Mouse (Mus musculus): ENCODE measurements around the gene Midn. TPM values are rescaled to one million over a fixed set of nuclear protein-coding genes. Genes with fewer than 3 reads are reported as not detected.

Midn gene
- polyA plus RNA-seq, 1 experiment from 2014 or later, result 23.2 TPM

GRCm38 (mm10) chr10:80115944-80116335 is 32.1 kb upstream of the Midn start:
- no peaks in the 10 kb centered on the region for H3K27me3 ChIP-seq
- no peak for ATAC-seq (ENCODE audit: low FRiP score, low read depth)
- H3K9me3 ChIP-seq, result no peaks in the 10 kb centered on the region; the same call in 1 of the 2 replicates
- H3K4me3 ChIP-seq, result peak overlapping the region; percentile 96
- H3K4me1 ChIP-seq, result peaks cover 41% of the 10 kb centered on the region
- peaks cover 30% of the 10 kb centered on the region for H3K36me3 ChIP-seq
- H3K27ac ChIP-seq, result peak overlapping the region; percentile 85
- 0% methylated on average over 59 of the region's 63 CpGs for WGBS
- H3K4me2 ChIP-seq (replicated peaks), result peak overlapping the region; percentile 96
- H3K9ac ChIP-seq, result peak overlapping the region; percentile 91

DNA sequence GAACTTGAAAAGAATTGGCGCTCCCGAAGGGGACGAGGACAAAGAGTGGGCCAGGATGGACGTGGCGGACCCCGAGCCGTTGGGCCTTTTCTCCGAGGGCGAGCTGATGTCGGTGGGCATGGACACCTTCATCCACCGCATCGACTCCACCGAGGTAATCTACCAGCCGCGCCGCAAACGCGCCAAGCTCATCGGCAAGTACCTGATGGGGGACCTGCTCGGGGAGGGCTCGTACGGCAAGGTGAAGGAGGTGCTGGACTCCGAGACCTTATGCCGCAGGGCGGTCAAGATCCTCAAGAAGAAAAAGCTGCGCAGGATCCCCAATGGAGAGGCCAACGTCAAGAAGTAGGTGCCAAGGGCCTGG is 31.5 kb upstream of the Midn start:
- H3K36me3 ChIP-seq, result peaks cover 36% of the 10 kb centered on the region
- H3K9ac ChIP-seq, result peak overlapping the region; percentile 91
- H3K4me3 ChIP-seq, result peak overlapping the region; percentile 96
- WGBS, result under 1% methylated on average over 27 of the region's 27 CpGs
- H3K4me2 ChIP-seq (replicated peaks), result peak overlapping the region; percentile 96
- peak overlapping the region; percentile 44; the same call in 1 of the 2 replicates for H3K27ac ChIP-seq
- ATAC-seq (ENCODE audit: low FRiP score, low read depth), result no peak
- no peaks in the 10 kb centered on the region for H3K27me3 ChIP-seq
- H3K9me3 ChIP-seq, result no peaks in the 10 kb centered on the region; the same call in 1 of the 2 replicates
- H3K4me1 ChIP-seq, result peaks cover 41% of the 10 kb centered on the region

DNA sequence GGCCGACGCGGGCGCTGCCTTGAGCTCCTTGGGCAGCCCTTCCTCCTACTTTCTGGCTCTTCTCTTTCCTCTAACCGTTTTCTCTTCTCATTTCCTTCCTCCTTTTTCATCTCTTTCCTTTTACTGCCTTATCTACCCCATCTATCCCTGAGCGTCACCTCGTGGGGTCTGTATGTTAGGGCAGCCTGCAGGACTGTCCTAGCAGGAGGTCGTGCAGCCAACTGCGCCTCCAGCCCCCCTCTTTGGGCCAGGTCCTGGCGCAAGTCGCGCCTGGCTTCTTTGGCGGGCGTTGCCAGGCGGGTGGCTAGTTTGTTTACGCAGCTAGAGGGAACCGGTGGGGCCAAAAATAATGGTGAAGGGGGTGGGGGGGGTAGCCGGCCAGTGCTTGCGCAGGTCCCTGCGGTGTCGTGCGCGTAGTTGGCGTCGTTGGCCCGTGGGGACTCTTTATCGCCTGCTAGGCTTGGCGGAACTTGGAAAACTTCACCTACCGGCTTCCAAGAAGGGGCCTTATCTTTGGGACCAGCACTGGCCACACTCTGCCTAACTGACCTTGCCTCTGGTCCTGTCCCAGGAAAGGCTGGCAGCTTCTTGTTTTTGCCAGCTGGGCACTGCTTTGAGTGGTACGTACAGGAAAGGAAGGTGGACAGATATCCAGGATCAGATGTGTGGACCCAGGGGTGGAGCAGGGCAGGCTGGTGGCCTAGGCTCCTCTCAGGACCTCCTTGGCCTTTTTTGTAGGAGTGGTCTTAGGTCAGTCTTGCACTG is 31.0 kb upstream of the Midn start:
- peaks cover 41% of the 10 kb centered on the region for H3K4me1 ChIP-seq
- H3K9me3 ChIP-seq, result no peaks in the 10 kb centered on the region; the same call in 1 of the 2 replicates
- 5% methylated on average over 30 of the region's 30 CpGs for WGBS
- peaks cover 41% of the 10 kb centered on the region for H3K36me3 ChIP-seq
- no peaks in the 10 kb centered on the region for H3K27me3 ChIP-seq
- peak overlapping the region; percentile 44; the same call in 1 of the 2 replicates for H3K27ac ChIP-seq
- H3K9ac ChIP-seq, result peak overlapping the region; percentile 91
- ATAC-seq (ENCODE audit: low FRiP score, low read depth), result no peak
- peak overlapping the region; percentile 96 for H3K4me3 ChIP-seq
- peak overlapping the region; percentile 96 for H3K4me2 ChIP-seq (replicated peaks)

DNA sequence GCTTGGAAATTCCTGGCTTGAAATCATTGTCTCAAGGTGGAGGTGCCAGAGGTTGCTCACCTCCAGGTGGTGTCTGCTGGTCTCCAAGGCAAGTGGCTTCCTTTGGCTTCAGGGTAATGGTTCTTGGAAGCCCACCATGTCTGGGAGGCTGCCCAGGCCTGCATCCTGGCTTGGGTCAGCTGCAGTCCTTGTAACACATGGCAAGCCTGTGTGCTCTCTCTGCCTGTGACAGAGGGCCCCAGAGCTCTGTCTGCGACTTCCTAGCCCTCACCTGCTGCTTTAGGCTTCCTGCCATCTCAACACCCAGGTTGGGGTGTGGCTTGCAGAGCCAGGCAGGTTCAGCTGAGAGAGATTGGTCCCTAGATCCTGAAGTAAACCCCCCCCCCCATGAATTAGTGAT is 30.3 kb upstream of the Midn start:
- no peak for ATAC-seq (ENCODE audit: low FRiP score, low read depth)
- Histone ChIP-seq H3K9ac (peak overlapping the region; percentile 91), H3K4me2 (replicated peaks) (peak overlapping the region; percentile 96), H3K4me3 (peak overlapping the region; percentile 96), H3K36me3 (peaks cover 46% of the 10 kb centered on the region), H3K4me1 (peaks cover 41% of the 10 kb centered on the region), H3K27me3 (no peaks in the 10 kb centered on the region), H3K27ac (no peak overlapping the region; the same call in 1 of the 2 replicates), H3K9me3 (no peaks in the 10 kb centered on the region; the same call in 1 of the 2 replicates)
- 43% methylated on average over 1 of the region's 1 CpGs for WGBS

DNA sequence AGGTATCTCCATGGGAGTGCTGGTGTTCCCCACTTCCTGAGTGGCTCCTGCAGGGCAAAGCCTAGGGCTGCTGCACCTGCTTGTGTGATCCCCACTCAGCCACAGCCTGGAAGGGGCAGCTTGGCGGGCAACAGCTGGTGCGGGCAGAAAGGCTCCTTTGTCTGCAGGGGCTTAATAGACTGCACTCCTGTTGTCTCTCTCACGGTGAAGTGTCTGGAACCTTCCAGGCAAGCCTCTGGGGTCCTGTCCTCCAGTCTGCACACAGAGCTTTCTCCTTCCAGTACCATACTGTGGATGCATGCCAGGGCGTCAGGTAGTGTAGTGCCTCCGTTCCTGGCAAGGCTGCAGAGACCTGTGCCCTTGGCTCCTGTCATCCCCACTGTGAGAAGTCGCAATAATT is 29.5 kb upstream of the Midn start:
- no peak overlapping the region for H3K27ac ChIP-seq

GRCm38 (mm10) chr10:80120146-80120545 is 27.9 kb upstream of the Midn start:
- H3K4me1 ChIP-seq, result peaks cover 33% of the 10 kb centered on the region
- 83% methylated on average over 2 of the region's 2 CpGs for WGBS
- no peak for ATAC-seq (ENCODE audit: low FRiP score, low read depth)
- H3K27ac ChIP-seq, result no peak overlapping the region
- H3K27me3 ChIP-seq, result no peaks in the 10 kb centered on the region
- no peak overlapping the region for H3K4me2 ChIP-seq (replicated peaks)
- H3K9me3 ChIP-seq, result no peaks in the 10 kb centered on the region; the same call in 1 of the 2 replicates
- peaks cover 67% of the 10 kb centered on the region for H3K36me3 ChIP-seq
- peak overlapping the region; percentile 43; the same call in 1 of the 2 replicates for H3K9ac ChIP-seq
- no peak overlapping the region for H3K4me3 ChIP-seq

More for the DNA sequence above, 29.5 kb upstream of the Midn start:
- Histone ChIP-seq H3K4me3 (peak overlapping the region; percentile 96), H3K4me1 (peaks cover 41% of the 10 kb centered on the region), H3K9ac (peak overlapping the region; percentile 91; the same call in 1 of the 2 replicates), H3K27me3 (no peaks in the 10 kb centered on the region), H3K9me3 (no peaks in the 10 kb centered on the region; the same call in 1 of the 2 replicates), H3K36me3 (peaks cover 52% of the 10 kb centered on the region), H3K4me2 (replicated peaks) (peak overlapping the region; percentile 96)
- WGBS, result 79% methylated on average over 6 of the region's 6 CpGs
- no peak for ATAC-seq (ENCODE audit: low FRiP score, low read depth)

DNA sequence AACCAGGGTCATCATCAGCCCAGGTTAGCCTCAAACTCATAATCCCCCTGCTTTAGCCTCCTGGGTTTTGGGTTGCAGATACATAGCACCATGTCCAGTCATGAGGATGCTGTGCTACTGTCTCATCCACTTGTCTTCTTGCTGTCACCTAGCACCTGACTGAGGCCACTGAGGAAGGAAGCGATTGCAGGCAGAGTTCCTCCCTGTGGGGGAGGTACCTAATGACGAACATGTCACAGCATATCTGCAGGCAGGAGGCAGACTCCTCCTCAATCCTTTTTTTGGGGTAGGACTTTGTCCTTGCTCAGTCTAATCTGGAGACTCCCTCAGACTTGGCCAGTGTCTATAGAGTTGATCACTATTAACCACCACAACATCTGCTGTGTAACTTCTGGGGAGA is 26.4 kb upstream of the Midn start:
- WGBS, result 92% methylated on average over 2 of the region's 2 CpGs
- no peak for ATAC-seq (ENCODE audit: low FRiP score, low read depth)
- Histone ChIP-seq H3K4me2 (replicated peaks) (no peak overlapping the region), H3K4me3 (no peak overlapping the region), H3K27ac (no peak overlapping the region), H3K4me1 (peaks cover 33% of the 10 kb centered on the region), H3K9ac (no peak overlapping the region), H3K27me3 (no peaks in the 10 kb centered on the region), H3K36me3 (peaks cover 82% of the 10 kb centered on the region), H3K9me3 (no peaks in the 10 kb centered on the region; the same call in 1 of the 2 replicates)

DNA sequence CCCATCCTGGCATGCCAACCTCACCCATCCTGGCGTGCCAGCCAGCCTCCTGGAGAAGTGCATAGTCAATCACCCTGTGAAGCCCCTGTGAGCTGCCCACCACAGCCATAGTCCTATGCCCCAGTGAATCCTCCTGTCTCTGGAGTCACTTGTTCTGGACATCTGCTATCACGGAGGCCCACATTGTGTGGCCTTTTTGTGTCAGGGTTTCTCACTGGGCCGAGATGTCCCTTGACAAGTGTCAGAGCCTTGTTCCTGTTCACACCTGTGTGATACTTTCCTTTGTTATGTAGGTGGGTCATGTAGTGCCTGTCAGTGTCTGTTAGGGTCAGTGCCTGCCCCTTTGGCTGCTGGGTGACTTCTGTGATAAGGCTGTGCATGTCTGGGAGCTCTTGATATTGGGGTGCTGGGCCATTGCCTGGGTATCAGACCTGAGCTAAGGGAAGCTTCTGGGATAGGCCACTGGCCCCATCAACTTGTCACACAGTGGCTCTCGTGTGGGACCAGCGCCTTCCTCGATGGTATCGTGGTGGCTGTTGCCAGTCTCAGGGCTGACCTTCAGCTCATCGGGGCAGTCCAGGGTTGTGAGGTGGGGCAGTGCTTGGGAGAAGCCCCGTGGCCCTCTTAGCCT is 24.0 kb upstream of the Midn start:
- Histone ChIP-seq H3K4me3 (no peak overlapping the region), H3K27me3 (no peaks in the 10 kb centered on the region), H3K4me2 (replicated peaks) (no peak overlapping the region), H3K4me1 (peaks cover 10% of the 10 kb centered on the region), H3K36me3 (peaks cover 94% of the 10 kb centered on the region), H3K9me3 (no peaks in the 10 kb centered on the region; the same call in 1 of the 2 replicates), H3K9ac (no peak overlapping the region), H3K27ac (no peak overlapping the region)
- no peak for ATAC-seq (ENCODE audit: low FRiP score, low read depth)
- WGBS, result 87% methylated on average over 9 of the region's 9 CpGs

GRCm38 (mm10) chr10:80127920-80128319 is 20.2 kb upstream of the Midn start:
- no peak overlapping the region for H3K27ac ChIP-seq
- peaks cover 12% of the 10 kb centered on the region for H3K27me3 ChIP-seq
- peaks cover 15% of the 10 kb centered on the region for H3K4me1 ChIP-seq
- H3K4me2 ChIP-seq (replicated peaks), result no peak overlapping the region
- ATAC-seq (ENCODE audit: low FRiP score, low read depth), result no peak
- H3K36me3 ChIP-seq, result peaks cover 96% of the 10 kb centered on the region
- no peak overlapping the region for H3K4me3 ChIP-seq
- H3K9me3 ChIP-seq, result no peaks in the 10 kb centered on the region
- 92% methylated on average over 8 of the region's 8 CpGs for WGBS
- H3K9ac ChIP-seq, result no peak overlapping the region

DNA sequence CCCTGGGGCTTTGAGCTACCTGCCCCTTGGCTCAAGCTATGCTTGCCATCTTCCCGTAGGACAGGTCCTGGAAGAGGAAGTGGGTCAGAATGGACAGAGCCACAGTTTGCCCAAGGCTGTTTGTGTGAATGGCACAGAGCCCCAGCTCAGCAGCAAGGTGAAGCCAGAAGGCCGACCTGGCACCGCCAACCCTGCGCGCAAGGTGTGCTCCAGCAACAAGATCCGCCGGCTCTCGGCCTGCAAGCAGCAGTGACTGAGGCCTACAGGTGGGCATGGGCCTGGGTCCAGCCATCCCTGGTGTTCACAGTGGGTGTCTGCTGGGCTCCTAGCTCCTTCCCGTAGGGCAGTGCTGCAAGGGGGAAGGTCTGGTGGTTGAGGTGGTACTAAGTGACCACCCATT is 18.2 kb upstream of the Midn start:
- Histone ChIP-seq H3K4me3 (no peak overlapping the region), H3K36me3 (peaks cover 98% of the 10 kb centered on the region), H3K4me2 (replicated peaks) (no peak overlapping the region), H3K4me1 (peaks cover 18% of the 10 kb centered on the region), H3K9me3 (no peaks in the 10 kb centered on the region), H3K27ac (no peak overlapping the region), H3K9ac (no peak overlapping the region; the same call in 1 of the 2 replicates), H3K27me3 (peaks cover 14% of the 10 kb centered on the region)
- no peak for ATAC-seq (ENCODE audit: low FRiP score, low read depth)
- 90% methylated on average over 9 of the region's 9 CpGs for WGBS

- peaks cover 21% of the 10 kb centered on the region for H3K27me3 ChIP-seq
- peaks cover 18% of the 10 kb centered on the region for H3K4me1 ChIP-seq
- H3K9ac ChIP-seq, result peak overlapping the region; percentile 8; the same call in 1 of the 2 replicates
- H3K27ac ChIP-seq, result no peak overlapping the region
- no peak for ATAC-seq (ENCODE audit: low FRiP score, low read depth)
- 82% methylated on average over 18 of the region's 18 CpGs for WGBS
- no peaks in the 10 kb centered on the region for H3K9me3 ChIP-seq
- H3K4me2 ChIP-seq (replicated peaks), result 0 out of 2 replicates have a peak overlapping the region, but pooled peaks have one; percentile 56
- no peak overlapping the region for H3K4me3 ChIP-seq
- peaks cover 98% of the 10 kb centered on the region for H3K36me3 ChIP-seq
Measured at GRCm38 (mm10) chr10:80130403-80131031, 17.6 kb upstream of the Midn start.
